8 mouse cellular contexts compared by ENCODE assay signal in genomic region chr9:71623871-71624569, GRCm38 (mm10). TPM values are rescaled to one million over a fixed set of nuclear protein-coding genes. Genes with fewer than 3 reads are reported as not detected.
DNase-seq lines count a peak whose midpoint lies in the region; ATAC-seq and TF ChIP-seq lines count a peak whose summit lies in the region.

No protein-coding gene starts in this region.

- 37% methylated on average over 4 of the region's 4 CpGs for WGBS in forebrain, embryonic 16.5 days
- WGBS in forebrain, embryonic 12.5 days, result 32% methylated on average over 4 of the region's 4 CpGs
- WGBS in lung, embryonic 14.5 days, result 32% methylated on average over 4 of the region's 4 CpGs
- WGBS in stomach, embryonic 16.5 days, result 38% methylated on average over 4 of the region's 4 CpGs

- H3K4me2 ChIP-seq in forebrain, embryonic 16.5 days (ENCODE audit: low read length), result no peak overlapping the region
- H3K4me2 ChIP-seq in forebrain, embryonic 12.5 days, result no peak overlapping the region
- no peak overlapping the region for H3K4me2 ChIP-seq in lung, embryonic 14.5 days
- H3K4me2 ChIP-seq in stomach, embryonic 16.5 days (ENCODE audit: low read depth, low read length), result no peak overlapping the region

- H3K9ac ChIP-seq in forebrain, embryonic 16.5 days (replicated peaks; ENCODE audit: low read depth, low read length), result no peak overlapping the region
- no peak overlapping the region for H3K9ac ChIP-seq in forebrain, embryonic 12.5 days
- H3K9ac ChIP-seq in lung, embryonic 14.5 days, result no peak overlapping the region
- H3K9ac ChIP-seq in stomach, embryonic 16.5 days (ENCODE audit: low read length), result no peak overlapping the region

- no peak overlapping the region for H3K27ac ChIP-seq in forebrain, embryonic 16.5 days (ENCODE audit: low read length)
- H3K27ac ChIP-seq in forebrain, embryonic 12.5 days, result no peak overlapping the region
- no peak overlapping the region for H3K27ac ChIP-seq in bone marrow macrophage, adult 2 months (ENCODE audit: insufficient read depth, low read depth, low read length)
- peak overlapping the region; percentile 15; the same call in 1 of the 2 replicates for H3K27ac ChIP-seq in lung, embryonic 14.5 days (ENCODE audit: low read depth)
- peak overlapping the region; percentile 38; the same call in 1 of the 2 replicates for H3K27ac ChIP-seq in stomach, embryonic 16.5 days (ENCODE audit: low read length)

- no peaks in the 10 kb centered on the region for H3K27me3 ChIP-seq in forebrain, embryonic 16.5 days (replicated peaks; ENCODE audit: control insufficient read depth, insufficient read depth, low read length)
- no peaks in the 10 kb centered on the region for H3K27me3 ChIP-seq in forebrain, embryonic 12.5 days
- H3K27me3 ChIP-seq in lung, embryonic 14.5 days (ENCODE audit: insufficient read depth, low read length), result no peaks in the 10 kb centered on the region
- no peaks in the 10 kb centered on the region for H3K27me3 ChIP-seq in stomach, embryonic 16.5 days (ENCODE audit: control insufficient read depth, insufficient read depth, low read length)

- peak; percentile 58 for ATAC-seq in forebrain, embryonic 16.5 days
- ATAC-seq in forebrain, embryonic 12.5 days (ENCODE audit: low FRiP score), result no peak
- peak; percentile 61; the same call in 1 of the 2 replicates for ATAC-seq in lung, embryonic 14.5 days (ENCODE audit: insufficient read depth)
- peak; percentile 73; the same call in 1 of the 2 replicates for ATAC-seq in stomach, embryonic 16.5 days (ENCODE audit: insufficient read depth, low FRiP score)

- no peaks in the 10 kb centered on the region for H3K9me3 ChIP-seq in forebrain, embryonic 16.5 days (ENCODE audit: control insufficient read depth, low read length)
- no peaks in the 10 kb centered on the region for H3K9me3 ChIP-seq in forebrain, embryonic 12.5 days
- no peaks in the 10 kb centered on the region for H3K9me3 ChIP-seq in lung, embryonic 14.5 days (ENCODE audit: low read depth, low read length)
- H3K9me3 ChIP-seq in stomach, embryonic 16.5 days (replicated peaks; ENCODE audit: control insufficient read depth, low read length), result no peaks in the 10 kb centered on the region

- peak; percentile 60 for DNase-seq in 416B (ENCODE audit: low read depth)
- DNase-seq in induced T-regulatory cell, adult 2 months (ENCODE audit: low read depth), result peak; percentile 58
- DNase-seq in lung, embryonic 14.5 days, result peak; percentile 80
- DNase-seq in layer of hippocampus, postnatal 25 days (ENCODE audit: extremely low spot score in 1 of 2, low spot score in 1 of 2), result no peak

- peak; percentile 63; the same call in 1 of the 2 replicates for TF ChIP-seq CTCF in bone marrow macrophage, adult 2 months (IDR thresholded peaks at IDR 0.05; ENCODE audit: low read depth, low read length)
- TF ChIP-seq CTCF in lung, embryonic 14.5 days (IDR thresholded peaks at IDR 0.05; ENCODE audit: low read depth), result peak; percentile 94

- TF ChIP-seq POLR2A in bone marrow macrophage, adult 2 months (IDR thresholded peaks at IDR 0.05; ENCODE audit: borderline replicate concordance, low read depth, low read length), result no peak

- H3K36me3 ChIP-seq in forebrain, embryonic 16.5 days (ENCODE audit: control insufficient read depth, insufficient read depth), result no peaks in the 10 kb centered on the region
- no peaks in the 10 kb centered on the region for H3K36me3 ChIP-seq in forebrain, embryonic 12.5 days (replicated peaks)
- peaks cover 4% of the 10 kb centered on the region; the same call in 1 of the 2 replicates for H3K36me3 ChIP-seq in lung, embryonic 14.5 days (ENCODE audit: insufficient read depth)
- H3K36me3 ChIP-seq in stomach, embryonic 16.5 days (ENCODE audit: control insufficient read depth, insufficient read depth, low read length), result no peaks in the 10 kb centered on the region

- no peaks in the 10 kb centered on the region for H3K4me1 ChIP-seq in forebrain, embryonic 16.5 days (replicated peaks; ENCODE audit: control insufficient read depth, insufficient read depth, low read length)
- no peaks in the 10 kb centered on the region for H3K4me1 ChIP-seq in forebrain, embryonic 12.5 days
- no peaks in the 10 kb centered on the region for H3K4me1 ChIP-seq in bone marrow macrophage, adult 2 months (ENCODE audit: control insufficient read depth, insufficient read depth, low read length)
- 0 out of 2 replicates have a peak, but pooled peaks cover 4% of the 10 kb centered on the region for H3K4me1 ChIP-seq in lung, embryonic 14.5 days (ENCODE audit: insufficient read depth)
- H3K4me1 ChIP-seq in stomach, embryonic 16.5 days (ENCODE audit: control insufficient read depth, insufficient read depth, low read length), result peaks cover 2% of the 10 kb centered on the region; the same call in 1 of the 2 replicates

- no peak overlapping the region for H3K4me3 ChIP-seq in forebrain, embryonic 16.5 days (replicated peaks; ENCODE audit: low read length)
- no peak overlapping the region for H3K4me3 ChIP-seq in forebrain, embryonic 12.5 days (replicated peaks)
- no peak overlapping the region for H3K4me3 ChIP-seq in bone marrow macrophage, adult 2 months (ENCODE audit: insufficient read depth, low read length)
- H3K4me3 ChIP-seq in lung, embryonic 14.5 days (ENCODE audit: low read depth, low read length), result no peak overlapping the region
- H3K4me3 ChIP-seq in stomach, embryonic 16.5 days (replicated peaks; ENCODE audit: low read length), result no peak overlapping the region

RNA-seq across cellular contexts. Expression of gene Myzap, which starts 31.9 kb away (rescaled TPM):
- polyA plus RNA-seq in forebrain, embryonic 16.5 days (2015; fragmentation: Nextera tagmentation; extraction: Ambion mirVana), result 1.7 and 2.8 TPM in 2 replicates
- polyA plus RNA-seq in forebrain, embryonic 12.5 days (2016; fragmentation: Nextera tagmentation; extraction: Ambion mirVana), result 3.1 and 3.5 TPM in 2 replicates
- polyA plus RNA-seq in bone marrow macrophage, adult 2 months (2012; ENCODE audit: insufficient read depth, insufficient read length, missing spikeins), result not detected in 2 replicates
- polyA plus RNA-seq in lung, embryonic 14.5 days (2014; fragmentation: Nextera tagmentation; extraction: Ambion mirVana), result 39.0 and 44.4 TPM in 2 replicates
- 16.4 and 19.6 TPM in 2 replicates for polyA plus RNA-seq in stomach, embryonic 16.5 days (2015; fragmentation: Nextera tagmentation; extraction: Ambion mirVana)
- 1 to 10 TPM in 1 of 2 experiments, under 1 TPM in 1; 0.77 to 1.1 TPM for total RNA-seq in layer of hippocampus, postnatal 25 days (2021)

Comparison
In these comparisons a context has a peak if more than half of its experiments do, and no peak if none do; other contexts are left out.
1. H3K27ac ChIP-seq: peak in lung, embryonic 14.5 days (single experiment) and stomach, embryonic 16.5 days (single experiment); none in forebrain, embryonic 16.5 days (single experiment), forebrain, embryonic 12.5 days (single experiment) and bone marrow macrophage, adult 2 months (single experiment).
2. DNase-seq: peak in 416B (single experiment), induced T-regulatory cell, adult 2 months (single experiment) and lung, embryonic 14.5 days (single experiment); none in layer of hippocampus, postnatal 25 days (0 of 2).